Mouse (Mus musculus) hindbrain, postnatal 0 days (tissue): ENCODE results near the gene Vnn3. TPM values are rescaled to one million over a fixed set of nuclear protein-coding genes. Genes with fewer than 3 reads are reported as not detected.

Experiments
- ATAC-seq: fragments of 200-750 bp; cut with Nextera tagmentation; 2 replicates; pipeline ENCODE4 v1.8.0; 2017; ENCODE audit warnings: mild to moderate bottlenecking, moderate TSS enrichment, moderate library complexity
- DNase-seq: peaks from one replicate; pipeline ENCODE4 v3.0.0-alpha.2; 2015; ENCODE audit warnings: low spot score
- H3K27ac ChIP-seq: fragments of 300-500 bp; sonication (generic); 2 replicates; pipeline ENCODE4 v1.5.1; 2014; ENCODE audit warnings: mild to moderate bottlenecking
- H3K27me3 ChIP-seq: fragments of 300-500 bp; sonication (generic); 2 replicates; pipeline ENCODE4 v1.6.1; 2014; ENCODE audit warnings: low read length, mixed read lengths; ENCODE audit not compliant: insufficient read depth
- H3K36me3 ChIP-seq: fragments of 300-500 bp; sonication (generic); 2 replicates; pipeline ENCODE4 v1.6.1; 2014; ENCODE audit warnings: low read length, mixed read lengths; ENCODE audit not compliant: insufficient read depth
- H3K4me1 ChIP-seq: fragments of 300-500 bp; sonication (generic); 2 replicates; pipeline ENCODE4 v1.6.1; 2014; ENCODE audit warnings: antibody characterized with exemption, low read length, mixed read lengths; ENCODE audit not compliant: insufficient read depth
- H3K4me2 ChIP-seq: fragments of 300-500 bp; sonication (generic); 2 replicates; pipeline ENCODE4 v1.6.1; 2014; ENCODE audit warnings: low read depth, mild to moderate bottlenecking, low read length, moderate library complexity, mixed read lengths
- H3K4me3 ChIP-seq: fragments of 300-500 bp; sonication (generic); 2 replicates; pipeline ENCODE4 v1.5.1; 2014; ENCODE audit warnings: low read length
- H3K9ac ChIP-seq: fragments of 300-500 bp; sonication (generic); replicated peaks from 2 replicates; pipeline ENCODE4 v1.6.1; 2014; ENCODE audit warnings: mild to moderate bottlenecking, low read length, moderate library complexity, mixed read lengths
- H3K9me3 ChIP-seq: fragments of 300-500 bp; sonication (generic); 2 replicates; pipeline ENCODE4 v1.6.1; 2016; ENCODE audit warnings: low read length, mixed read lengths
- CTCF ChIP-seq: IDR thresholded peaks from 2 replicates; pipeline ENCODE4 v1.5.1; 2016; ENCODE audit warnings: antibody characterized with exemption, control low read depth, low read depth
- WGBS: fragments of 180-500 bp; shearing (Covaris S2); extraction: QIAGEN DNeasy Blood & Tissue Kit; methylation state at CpG from one replicate; pipeline ENCODE4 v1.1.7; 2014; 5-methylcytosine and 5-hydroxymethylcytosine counted together
- polyA plus RNA-seq: library from polyadenylated mRNA; unstranded; fragments of >200 nt; fragmentation: Nextera tagmentation; extraction: Ambion mirVana; gene quantifications from 2 replicates; pipeline ENCODE4 v1.2.1, GENCODE M21; 2015
- total RNA-seq: library from RNA; depleted of rRNA; stranded (reverse); fragments of >200 nt; gene quantifications from 2 replicates; pipeline ENCODE4 v1.2.3, GENCODE M21; 2014

Vnn3 gene
- total and polyA plus RNA-seq, 2 experiments from 2014 or later: 0.10 to 0.16 TPM

DNA sequence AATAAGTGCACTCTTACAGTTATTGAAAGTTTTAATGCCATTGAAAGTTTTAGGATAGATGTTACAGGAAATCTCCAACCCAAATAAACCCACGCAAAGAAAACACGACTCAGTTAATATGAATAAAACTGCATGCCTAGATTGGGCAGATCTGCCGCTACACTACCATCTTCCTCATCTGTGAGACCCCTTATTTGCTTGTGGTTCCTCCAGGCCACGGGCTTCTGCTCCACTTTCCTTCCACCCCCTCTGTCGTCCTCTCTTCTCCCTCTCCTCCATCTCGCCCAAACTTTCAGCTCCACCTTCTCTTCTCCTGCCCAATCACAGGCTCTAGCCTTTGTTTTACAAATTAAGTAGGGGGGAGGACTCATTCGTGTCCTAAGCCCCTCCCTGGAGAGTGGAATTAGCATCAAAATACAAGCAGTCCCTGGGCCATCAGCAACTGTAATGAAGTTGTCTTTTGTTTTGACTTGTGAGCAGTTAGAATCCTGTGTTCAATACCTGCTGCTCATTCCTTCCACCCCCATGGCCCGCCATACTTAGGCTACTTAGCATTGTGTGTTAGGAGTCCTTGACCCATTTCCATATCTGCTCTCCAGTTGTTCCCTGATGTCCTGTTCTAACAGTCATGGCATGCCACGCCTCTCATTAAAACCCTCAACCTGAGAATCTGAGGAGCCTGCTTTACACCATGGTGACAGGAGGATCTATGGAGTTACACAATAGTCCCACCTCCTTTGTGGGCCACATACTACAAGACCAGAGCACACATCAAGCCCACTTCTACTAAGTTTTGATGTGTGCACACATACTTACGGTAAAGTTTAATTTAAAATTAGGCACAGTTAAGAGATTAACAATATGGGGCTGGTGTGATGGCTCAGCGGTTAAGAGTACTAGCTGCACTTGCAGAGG is 38.2 kb upstream of the Vnn3 start:
- TF ChIP-seq CTCF: no peak
- Histone ChIP-seq H3K4me2 (no peak overlapping the region), H3K27ac (no peak overlapping the region), H3K4me3 (no peak overlapping the region), H3K36me3 (peaks cover 5% of the 10 kb centered on the region; the same call in 1 of the 2 replicates), H3K27me3 (no peaks in the 10 kb centered on the region), H3K9ac (no peak overlapping the region), H3K9me3 (no peaks in the 10 kb centered on the region), H3K4me1 (no peaks in the 10 kb centered on the region)
- WGBS: 52% methylated on average over 11 of the region's 11 CpGs
- ATAC-seq (no peak), DNase-seq (no peak)

DNA sequence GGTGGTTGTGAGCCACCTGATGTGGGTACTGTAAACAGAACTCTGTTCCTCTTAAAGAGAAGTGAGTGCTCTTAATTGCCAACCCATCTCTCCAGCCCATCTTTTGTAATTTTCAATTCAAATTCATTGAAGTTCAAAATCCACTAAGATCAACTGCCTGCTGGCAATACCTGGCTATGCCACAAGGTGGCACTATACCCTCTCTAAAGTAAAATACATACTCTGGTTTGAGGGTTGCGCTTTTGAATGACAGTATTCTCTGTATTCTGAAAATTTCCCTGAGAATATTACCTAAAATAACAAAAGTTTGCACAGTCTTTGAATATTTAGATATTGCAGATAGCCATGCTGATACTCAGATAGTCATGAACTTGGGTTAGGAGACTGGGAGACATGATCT is 36.1 kb upstream of the Vnn3 start:
- Histone ChIP-seq H3K9ac (no peak overlapping the region), H3K27me3 (no peaks in the 10 kb centered on the region), H3K4me2 (no peak overlapping the region), H3K27ac (no peak overlapping the region), H3K9me3 (no peaks in the 10 kb centered on the region), H3K4me3 (no peak overlapping the region), H3K4me1 (no peaks in the 10 kb centered on the region), H3K36me3 (peaks cover 15% of the 10 kb centered on the region; the same call in 1 of the 2 replicates)
- peak; percentile 50 for ATAC-seq
- peak; percentile 87 for TF ChIP-seq CTCF
- peak; percentile 91 for DNase-seq
- WGBS: 50% methylated on average over 1 of the region's 1 CpGs

DNA sequence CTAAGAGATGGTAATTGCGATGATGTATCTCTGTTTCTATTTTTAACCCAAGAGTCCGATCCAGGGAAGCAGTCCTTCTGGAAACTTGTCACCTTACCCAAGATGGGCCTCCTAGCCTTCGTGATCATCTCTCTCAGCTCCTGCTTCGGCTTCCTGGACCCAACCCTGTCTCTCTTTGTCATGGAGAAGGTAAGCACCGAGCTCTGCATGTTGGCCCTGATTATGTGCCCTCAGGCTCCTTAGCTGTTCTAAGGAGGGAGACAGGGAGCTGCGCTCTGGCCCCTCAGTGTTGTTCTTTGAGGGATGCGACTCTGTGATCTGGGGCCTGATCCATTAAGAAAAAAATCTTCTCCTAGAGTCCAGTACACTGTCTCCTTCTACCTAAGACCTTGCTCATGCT is 35.0 kb upstream of the Vnn3 start:
- no peak overlapping the region for H3K9ac ChIP-seq
- no peak overlapping the region for H3K4me2 ChIP-seq
- H3K4me3 ChIP-seq: no peak overlapping the region
- DNase-seq (no peak), ATAC-seq (no peak)
- 93% methylated on average over 7 of the region's 7 CpGs for WGBS
- TF ChIP-seq CTCF: no peak
- no peaks in the 10 kb centered on the region for H3K4me1 ChIP-seq
- H3K9me3 ChIP-seq: no peaks in the 10 kb centered on the region
- H3K27me3 ChIP-seq: no peaks in the 10 kb centered on the region
- peaks cover 18% of the 10 kb centered on the region; the same call in 1 of the 2 replicates for H3K36me3 ChIP-seq
- H3K27ac ChIP-seq: no peak overlapping the region

DNA sequence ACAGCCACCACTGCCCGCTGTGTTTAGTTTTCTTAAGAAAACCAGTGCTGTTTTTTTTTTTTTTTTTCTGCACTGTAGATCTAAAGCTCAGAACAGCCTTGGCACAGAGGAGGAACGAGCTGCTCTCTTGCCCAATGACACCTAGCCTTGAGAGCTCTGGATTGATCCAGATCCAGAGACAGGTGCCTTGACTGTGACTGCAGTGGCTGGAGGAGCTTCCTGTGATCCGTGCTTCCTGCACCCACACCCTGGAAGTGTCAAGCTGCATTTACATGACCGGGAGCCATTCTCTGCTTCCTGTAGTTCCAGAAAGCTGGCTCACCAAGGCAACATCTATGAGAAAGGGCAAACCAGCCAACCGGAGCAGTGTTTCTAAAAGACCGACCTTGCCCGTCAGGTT is 24.7 kb upstream of the Vnn3 start:
- no peak for ATAC-seq
- Histone ChIP-seq H3K4me3 (no peak overlapping the region), H3K27ac (no peak overlapping the region), H3K4me1 (no peaks in the 10 kb centered on the region), H3K36me3 (peaks cover 26% of the 10 kb centered on the region; the same call in 1 of the 2 replicates), H3K27me3 (no peaks in the 10 kb centered on the region), H3K9me3 (no peaks in the 10 kb centered on the region), H3K4me2 (no peak overlapping the region), H3K9ac (no peak overlapping the region)
- WGBS: 83% methylated on average over 7 of the region's 7 CpGs
- no peak for TF ChIP-seq CTCF
- DNase-seq: no peak

DNA sequence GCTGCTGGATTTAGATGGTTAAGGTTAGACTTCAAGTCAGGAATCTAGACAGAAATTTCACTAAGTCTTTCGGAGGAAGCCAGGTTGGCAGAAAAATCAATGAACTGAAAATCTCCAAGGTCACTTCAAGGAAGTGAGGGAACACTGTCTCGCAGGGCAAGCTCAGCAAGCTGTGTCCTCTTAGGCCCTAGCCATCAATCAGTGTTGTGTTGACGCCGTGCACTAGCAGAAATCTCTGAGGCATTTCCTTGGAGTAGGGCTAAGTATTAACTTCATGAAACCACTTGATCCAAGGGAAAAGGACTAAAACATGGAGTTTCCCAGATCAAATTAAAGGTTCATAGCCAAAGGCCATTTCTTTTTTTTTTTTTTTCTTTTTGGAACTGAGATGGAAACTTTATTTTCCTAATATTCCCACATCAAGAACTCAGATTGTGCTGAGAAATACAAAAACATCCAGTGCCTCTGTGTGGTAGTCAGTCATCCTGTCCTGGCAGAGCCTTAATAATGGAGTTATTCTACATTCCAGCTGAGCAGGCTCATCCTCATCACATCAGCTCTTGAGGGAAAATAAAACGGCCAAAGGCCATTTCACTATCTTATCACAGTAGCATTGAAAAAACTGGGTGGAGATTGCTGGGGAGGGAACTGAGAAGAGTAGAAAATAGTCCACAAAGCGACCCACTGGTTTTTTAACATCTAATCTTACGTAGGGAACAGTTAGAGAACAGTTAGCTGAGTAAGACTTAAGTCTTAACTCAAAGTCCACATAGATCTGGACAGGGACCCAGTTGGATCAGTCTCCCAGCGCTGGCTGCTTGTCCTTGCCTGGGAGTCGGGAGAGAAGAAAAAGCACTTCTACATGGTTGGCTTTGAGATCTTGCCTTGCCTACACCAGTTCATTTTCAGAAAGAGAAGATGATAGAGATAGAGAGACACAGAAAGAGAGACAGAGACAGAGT is 15.0 kb upstream of the Vnn3 start:
- no peak for TF ChIP-seq CTCF
- no peak overlapping the region for H3K9ac ChIP-seq
- no peaks in the 10 kb centered on the region for H3K36me3 ChIP-seq
- no peaks in the 10 kb centered on the region for H3K27me3 ChIP-seq
- H3K4me2 ChIP-seq: no peak overlapping the region
- DNase-seq (no peak), ATAC-seq (no peak)
- no peak overlapping the region for H3K4me3 ChIP-seq
- no peaks in the 10 kb centered on the region for H3K4me1 ChIP-seq
- 79% methylated on average over 9 of the region's 9 CpGs for WGBS
- no peaks in the 10 kb centered on the region for H3K9me3 ChIP-seq
- no peak overlapping the region for H3K27ac ChIP-seq

DNA sequence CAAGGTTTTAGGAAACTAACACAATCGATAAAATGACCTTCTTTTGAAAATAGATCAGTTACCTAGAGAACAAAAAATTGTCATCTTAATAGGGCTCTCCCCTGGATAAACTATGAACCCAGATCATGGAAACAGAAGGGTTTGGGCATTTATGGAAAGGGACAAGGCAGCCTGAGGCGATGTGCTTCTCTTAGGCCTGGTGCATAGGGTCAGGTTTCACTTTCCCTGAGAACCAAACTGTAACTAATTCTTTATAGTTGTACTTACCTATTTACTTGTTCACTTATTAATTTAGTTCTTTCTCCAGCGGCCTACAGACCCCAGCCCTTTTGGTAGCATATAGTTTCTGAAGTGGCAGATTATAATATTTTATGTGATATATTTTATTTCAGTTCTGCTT is 14.1 kb upstream of the Vnn3 start:
- no peaks in the 10 kb centered on the region for H3K27me3 ChIP-seq
- no peak for TF ChIP-seq CTCF
- no peaks in the 10 kb centered on the region for H3K36me3 ChIP-seq
- DNase-seq: no peak
- WGBS: 84% methylated on average over 3 of the region's 3 CpGs
- no peak for ATAC-seq
- H3K4me1 ChIP-seq: no peaks in the 10 kb centered on the region
- H3K4me3 ChIP-seq: no peak overlapping the region
- no peak overlapping the region for H3K9ac ChIP-seq
- no peaks in the 10 kb centered on the region for H3K9me3 ChIP-seq
- no peak overlapping the region for H3K4me2 ChIP-seq
- no peak overlapping the region for H3K27ac ChIP-seq
